Mouse (Mus musculus) kidney, postnatal 14 days (tissue): ENCODE results near the gene Nme7.

Source experiments
- DNase-seq: peaks from one replicate; pipeline ENCODE4 v3.0.0; 2022; ENCODE audit warnings: mixed read lengths

Gene Nme7

DNA sequence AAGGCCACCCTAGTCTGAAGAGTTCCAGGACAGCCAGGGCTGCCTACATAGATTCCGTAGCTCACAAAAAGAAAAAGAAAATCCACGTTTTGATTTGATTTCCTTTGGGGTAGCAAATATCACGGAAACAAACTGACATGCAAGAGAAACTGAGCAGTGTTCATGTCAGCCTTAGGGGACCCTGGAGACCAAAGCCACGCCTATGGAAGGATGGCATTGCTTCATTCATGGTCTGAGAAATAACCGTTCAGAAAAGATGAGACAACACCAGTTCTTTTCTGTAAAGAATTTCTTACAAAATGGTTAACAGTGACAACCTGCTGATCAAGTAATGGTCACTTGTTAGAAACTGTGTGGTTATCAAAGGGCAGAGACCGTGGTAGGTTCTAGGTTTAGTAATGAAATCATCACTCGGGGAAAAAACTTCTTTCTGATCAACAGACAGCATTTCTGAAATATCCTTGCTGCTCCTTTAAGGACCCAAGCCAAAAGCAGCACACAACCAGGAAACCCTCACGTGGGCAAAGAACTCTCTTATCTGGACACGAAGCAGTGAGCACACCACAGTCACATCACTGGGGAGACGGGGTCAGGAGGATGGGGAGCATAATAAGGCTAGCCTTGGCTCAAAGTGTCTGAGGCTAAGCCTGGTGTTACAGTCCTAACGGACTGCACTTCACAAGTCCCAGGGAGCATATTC is 136.9 kb downstream of the Nme7 start:
- DNase-seq = no peak

DNA sequence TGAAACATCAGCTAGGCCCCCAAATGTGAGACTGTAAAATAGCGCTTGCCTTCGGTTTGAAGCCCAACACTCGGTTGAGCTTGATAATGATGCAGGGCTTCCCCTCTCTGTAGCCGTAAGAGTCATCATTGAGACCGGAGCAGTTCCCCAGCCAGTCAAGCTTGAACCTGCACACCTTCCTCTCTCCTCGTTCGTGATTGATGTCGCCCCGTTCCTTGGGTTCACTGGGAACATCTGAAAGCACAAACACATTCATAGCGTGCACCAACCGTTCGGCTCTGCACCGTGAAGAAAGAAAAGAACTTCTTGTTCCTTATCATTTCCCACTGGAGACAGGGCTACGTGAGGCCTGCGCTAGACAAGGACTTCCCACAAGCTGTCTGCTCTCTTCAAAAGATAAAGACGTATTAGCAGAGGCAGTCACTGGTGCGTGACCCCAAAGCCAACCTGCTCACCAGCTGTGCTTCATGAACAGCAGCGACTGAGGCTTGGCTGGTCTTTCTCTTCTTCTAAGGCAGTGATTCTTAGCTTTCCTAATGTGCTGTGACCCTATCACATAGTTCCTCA is 137.6 kb downstream of the Nme7 start:
- DNase-seq = no peak

DNA sequence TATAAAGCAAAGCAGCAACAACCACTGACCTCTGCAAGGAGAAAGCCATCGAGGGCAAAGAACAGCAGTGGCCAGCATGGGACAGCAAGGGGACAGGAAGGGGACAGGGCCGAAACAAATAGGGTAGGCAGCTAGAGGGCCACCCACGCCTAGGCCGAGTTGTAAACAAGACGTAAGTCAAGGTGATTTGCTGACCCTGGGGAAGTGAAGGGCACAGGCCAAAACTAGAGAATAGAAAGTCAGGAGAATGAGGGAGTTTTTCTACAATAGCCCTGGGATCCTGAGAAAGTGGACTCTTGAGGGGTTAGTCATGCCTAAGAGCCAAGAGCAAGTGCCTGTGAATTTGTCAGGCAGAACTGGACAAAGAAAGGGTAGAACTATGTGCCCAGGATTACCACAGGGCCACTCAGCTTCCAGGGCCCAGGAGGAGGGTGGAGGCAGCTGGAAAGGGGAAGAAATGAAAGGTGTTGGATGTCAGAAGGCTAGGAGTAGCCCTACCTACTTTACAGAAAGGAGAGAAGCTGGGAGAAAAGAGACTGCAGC is 141.8 kb downstream of the Nme7 start:
- no peak for DNase-seq

DNA sequence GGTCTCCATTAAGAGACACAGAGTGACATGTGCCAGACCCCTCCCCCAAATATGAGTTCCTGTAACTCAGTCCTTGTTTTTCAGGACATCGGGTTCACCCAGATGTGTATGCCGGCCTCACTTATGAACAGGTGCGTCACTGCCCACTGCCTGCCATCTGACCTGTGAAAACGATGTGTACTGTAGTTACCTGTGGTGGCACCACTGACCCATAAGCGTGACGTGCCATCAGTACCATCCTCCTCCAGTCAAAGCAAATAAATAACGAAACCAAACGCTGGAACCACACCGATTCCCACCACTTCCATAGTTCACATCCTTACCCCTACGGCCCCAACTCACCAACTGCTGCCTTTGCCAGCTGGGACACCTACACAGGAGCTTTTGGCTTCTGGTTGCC is 142.6 kb downstream of the Nme7 start:
- no peak for DNase-seq

DNA sequence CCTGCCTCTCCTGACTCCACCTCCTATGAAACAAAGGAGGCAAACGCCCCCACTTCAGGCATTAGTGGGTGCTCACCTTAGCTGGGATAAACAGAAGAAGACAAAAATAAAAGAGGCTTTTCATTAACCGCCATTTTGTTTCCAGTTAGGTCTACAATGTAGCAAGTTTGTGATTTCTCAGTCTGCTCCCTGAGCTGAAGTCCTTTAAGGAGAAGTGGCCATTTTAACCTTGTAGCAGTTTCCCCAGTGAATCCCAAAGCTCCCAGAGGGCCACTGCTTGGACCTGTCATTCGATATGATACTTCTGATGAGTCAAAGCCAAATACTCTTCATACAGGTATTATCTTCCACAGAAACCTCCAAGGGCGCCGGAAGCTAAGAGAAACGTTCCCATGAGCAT is 143.6 kb downstream of the Nme7 start:
- no peak for DNase-seq

DNA sequence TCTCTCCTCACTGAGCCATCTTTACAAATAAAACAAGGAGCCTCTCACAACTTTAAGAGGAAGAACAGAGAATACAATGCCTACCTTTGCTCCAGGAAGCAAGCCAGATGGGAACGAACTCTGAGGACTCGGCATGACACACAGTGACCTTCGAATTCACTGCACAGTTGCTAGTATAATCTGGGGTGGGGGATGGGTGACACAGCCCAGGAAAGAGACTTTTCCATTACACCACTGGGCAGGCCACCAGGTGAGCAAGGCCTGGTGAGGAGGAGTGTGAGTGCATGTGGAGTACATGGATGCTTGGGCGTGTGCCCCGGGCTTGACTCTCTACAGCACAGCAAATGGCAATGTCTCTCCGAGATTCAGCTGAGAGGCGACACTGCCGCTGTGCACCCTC is 145.7 kb downstream of the Nme7 start:
- DNase-seq = peak; percentile 65

DNA sequence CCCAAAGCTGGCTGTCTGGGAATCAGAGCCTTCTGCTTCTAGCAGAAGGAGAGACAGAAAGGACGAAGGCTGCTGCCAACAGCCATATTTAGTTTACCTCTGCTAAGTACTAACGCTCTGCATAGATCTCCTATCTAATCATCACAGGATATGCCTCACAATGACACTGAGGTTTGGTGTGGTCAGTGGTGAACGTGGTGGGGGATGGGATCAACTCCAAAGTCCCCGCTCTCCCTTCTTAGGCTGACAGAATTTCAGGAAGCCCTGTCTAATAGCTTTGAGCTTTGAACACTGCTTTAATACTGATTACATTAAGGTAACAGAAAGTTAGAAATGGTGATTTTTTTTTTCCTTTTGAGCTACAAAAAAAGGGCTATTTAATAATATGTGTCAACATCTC is 146.3 kb downstream of the Nme7 start:
- DNase-seq = no peak

DNA sequence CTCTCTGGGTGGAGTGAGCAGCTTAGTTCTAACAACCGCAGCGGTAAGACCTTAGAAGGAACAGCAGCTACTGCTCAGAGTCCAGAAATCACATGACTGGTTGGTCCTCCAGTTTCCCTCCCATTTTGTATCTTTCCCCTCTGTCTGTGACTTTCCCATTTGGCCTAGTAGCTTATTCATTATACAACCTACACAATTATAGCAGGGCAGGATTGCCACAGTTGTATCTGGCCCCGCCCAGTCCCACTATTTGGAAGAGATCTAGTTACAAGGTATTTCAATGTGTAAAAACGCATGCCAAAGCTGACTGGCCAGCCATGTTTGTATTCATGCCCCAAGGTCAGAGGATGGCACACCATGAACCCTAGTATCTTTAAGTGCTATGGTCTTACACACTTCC is 146.7 kb downstream of the Nme7 start:
- no peak for DNase-seq

DNA sequence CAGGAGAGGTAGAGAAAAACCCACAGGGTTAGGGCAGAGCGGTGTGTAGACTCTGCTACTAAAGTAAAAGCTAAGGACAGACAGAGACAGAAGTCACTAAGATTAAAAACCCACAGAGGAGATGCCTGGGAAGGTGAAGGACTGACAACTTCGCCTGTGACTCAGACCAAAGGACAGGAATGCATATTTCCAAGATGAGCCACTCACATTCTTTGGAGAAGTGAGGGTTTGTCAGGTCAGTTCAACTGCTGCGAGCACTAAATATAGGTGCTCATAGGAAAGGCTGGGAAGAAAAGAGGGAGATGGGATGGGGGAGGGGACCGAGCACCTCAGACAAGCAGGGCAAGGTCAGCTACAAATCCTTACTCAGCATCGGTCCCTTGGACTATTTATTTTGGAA is 147.4 kb downstream of the Nme7 start:
- DNase-seq = no peak

DNA sequence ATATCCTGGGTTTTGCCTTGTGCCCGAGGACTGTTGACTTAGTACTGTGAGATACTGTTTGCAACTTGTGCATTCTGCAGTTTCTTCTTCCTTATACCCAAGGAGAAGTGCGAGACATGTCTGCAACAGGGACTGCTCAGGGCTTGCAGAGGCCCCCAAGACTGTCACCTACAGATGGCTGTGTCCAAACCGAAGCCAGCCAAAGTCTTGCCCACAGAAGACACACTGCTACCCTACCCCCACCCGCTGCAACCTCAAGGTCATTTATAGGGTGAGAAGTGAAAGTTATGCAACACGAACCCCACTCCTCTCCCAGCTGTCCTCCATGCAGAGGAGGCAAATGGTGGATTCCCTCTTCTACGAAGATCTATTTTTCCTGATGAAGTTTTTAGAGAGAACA is 148.7 kb downstream of the Nme7 start:
- DNase-seq = no peak

DNA sequence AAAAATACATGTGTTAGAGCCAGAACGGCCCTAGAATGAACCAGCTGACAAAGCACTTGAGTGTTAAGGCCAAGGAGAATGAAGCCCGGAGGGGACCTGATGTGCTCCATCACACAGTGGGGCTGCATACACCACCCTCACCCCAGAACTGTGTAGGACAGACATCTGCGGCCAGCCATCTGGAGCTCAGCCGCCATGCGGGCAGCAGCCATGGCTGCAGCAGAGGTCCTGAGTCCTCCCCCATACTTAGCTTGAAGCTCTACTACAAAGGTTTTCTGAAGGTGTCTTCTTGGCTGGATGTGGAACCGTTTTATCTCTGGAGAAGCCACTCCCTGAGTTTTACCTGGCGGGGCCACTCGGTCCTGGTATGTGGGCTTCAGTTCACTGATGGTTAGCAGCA is 149.2 kb downstream of the Nme7 start:
- DNase-seq = no peak

DNA sequence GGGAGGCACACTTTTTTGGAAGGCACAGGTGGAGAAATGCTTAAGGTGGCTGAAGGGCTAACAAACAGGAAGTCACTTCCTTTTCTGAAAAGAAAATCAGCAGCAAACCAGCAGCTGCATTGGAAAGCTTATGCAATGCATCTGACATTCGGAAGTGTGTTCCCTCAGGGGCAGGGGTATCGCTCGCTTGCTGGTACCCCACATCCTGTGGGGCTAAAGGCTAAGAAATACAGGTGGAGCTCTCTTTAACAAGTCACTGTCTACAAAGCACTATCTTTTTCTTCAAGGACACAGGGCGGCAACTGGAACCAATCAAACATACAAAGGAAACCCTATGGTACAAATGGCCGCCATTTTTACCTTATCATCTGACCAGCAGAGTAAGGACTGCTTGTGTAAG is 149.8 kb downstream of the Nme7 start:
- DNase-seq = no peak

DNA sequence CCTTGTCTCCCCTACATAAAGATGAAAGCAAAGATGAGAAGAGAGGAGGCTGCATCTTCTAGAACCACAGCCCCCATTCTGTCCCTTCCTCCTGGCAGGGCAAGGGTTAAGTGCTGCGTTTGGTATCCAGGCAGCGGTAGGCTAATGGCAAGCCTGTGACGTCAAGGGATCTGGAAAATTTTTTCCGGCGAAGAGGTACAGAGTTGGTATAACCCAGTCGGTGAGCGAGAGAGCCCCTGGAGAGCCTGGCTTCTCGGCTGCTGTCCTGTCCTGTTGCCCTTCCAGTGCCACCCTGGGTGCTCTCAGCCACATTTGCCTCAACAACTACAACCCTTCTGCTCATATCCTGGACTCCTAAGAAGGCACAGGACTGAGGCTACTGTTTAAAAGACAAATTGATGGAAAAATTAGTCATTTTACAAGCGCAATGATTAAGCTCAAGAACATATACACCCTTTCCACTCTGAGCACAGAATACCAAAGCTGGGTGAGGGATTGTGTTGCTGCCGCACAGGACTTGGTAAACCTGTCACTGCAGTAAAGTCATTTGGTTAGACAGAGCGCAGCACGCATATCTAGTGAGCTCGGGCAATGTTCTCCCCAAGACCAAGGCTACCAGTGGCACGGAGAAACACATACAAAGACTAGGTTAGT is 151.0 kb downstream of the Nme7 start:
- DNase-seq = peak; percentile 75

DNA sequence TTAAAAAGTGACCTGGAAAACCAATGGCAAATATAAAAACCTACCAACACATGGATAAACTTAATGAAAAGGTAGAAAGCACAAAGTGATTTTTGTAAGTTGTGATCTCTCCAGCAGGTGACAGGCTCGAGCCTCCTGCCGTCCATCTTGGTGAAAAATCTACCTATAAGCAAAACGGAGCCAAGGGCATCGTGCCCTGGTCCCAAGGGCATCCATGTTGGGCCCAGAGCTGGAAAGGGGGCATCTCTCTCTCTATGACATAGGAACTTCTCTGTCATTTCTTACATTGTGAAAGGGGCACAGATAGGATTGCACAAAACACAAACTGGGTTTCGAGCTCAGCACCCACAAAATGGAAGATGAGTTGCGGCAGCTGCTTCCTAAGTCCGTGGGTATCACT is 151.7 kb downstream of the Nme7 start:
- DNase-seq = no peak

DNA sequence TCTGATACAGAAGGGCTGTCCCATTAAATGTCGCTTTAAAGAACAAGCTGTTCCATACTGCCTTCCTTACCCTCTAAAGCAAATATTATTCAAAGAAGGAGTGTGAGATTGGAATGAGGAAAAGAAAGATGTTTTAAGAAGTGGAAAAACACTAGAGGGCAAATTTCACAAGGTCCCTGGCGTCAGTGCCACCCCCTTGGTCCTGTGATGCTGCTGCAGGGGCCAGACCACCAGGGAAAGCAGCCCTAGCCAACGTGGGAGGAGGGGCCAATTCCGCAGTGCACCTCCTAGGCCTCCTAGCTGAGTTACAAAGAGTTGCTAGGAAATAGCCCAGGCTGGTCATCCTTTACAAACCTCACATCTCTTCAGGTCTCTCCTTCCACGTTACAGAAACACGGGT is 152.1 kb downstream of the Nme7 start:
- DNase-seq = peak; percentile 58

DNA sequence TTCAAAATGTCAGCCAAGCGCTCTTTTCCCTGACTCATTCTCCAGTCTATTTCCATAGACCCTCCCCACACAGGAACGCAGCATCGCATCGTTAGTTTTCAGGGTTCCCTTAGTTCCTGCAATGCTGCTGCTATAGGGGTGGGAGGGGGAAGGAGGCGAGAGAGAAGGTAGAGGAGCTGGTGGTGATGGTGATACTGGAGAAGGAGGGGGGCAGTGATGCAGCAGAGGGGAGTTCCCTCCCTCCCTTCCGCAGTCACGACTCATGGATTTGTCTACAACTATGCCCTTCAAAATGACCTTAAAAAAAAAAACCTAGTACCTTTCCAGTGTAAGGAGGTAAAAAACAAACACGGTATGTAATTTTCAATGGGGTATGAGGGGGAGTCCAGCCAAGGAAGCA is 152.8 kb downstream of the Nme7 start:
- DNase-seq = no peak

DNA sequence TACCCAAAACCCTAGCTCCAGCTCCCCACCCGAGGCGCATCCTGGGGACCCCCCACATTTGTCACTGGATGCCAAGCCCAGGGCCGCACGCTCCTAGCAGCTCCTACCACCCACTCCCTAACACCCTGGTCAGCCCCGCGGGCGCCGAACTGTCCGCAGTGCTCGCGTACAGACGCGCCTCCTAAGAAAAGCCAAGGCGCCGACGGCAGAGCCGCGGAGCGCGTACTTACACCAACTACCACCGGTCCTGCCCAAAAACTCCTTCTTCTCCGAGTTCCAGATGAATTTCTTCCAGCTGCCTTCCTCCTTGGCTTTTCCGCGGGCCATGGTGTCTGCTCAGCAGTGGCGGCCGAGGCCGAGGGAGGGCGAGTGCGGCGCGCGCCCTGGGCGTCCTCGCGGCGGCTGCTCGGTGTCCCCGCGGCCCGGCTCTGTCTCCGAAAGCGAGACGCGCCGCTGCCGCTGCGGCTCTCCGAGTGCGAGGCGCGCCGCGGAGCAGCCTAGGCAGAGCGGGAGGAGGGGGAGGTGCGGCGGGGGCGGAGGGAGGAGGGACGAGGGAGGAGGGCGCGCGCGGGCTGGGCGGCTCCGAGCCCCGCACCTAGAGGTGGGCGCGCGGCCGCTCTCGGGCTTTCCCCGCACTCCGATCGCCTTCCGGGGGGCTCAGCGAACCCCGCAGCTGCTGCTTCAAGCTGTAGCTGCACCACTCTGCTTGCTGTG is 153.8 kb downstream of the Nme7 start:
- no peak for DNase-seq

DNA sequence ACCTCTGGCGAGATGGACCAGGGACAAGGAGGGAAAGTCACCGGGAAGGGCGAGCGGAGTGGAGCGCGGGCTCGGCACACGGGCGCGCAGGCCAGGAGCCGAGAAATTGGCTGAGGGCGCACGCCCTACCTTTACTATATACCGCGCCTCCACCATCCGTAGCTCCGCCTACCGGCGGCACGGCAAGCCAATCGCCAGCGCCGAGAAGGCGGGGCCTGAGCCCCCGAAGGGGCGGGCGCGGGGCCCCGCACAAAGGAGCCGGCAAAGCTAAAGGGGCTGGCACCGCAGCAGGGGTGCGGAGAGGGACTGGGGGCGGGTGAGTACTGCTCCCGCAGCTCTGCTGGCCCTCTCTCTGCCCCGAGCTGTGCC is 154.3 kb downstream of the Nme7 start, which contains the start of gene Atp1b1:
TSS of gene Atp1b1 (minus strand) at position 111 of the 369 bp plus-strand sequence.
- peak; percentile 94 for DNase-seq

DNA sequence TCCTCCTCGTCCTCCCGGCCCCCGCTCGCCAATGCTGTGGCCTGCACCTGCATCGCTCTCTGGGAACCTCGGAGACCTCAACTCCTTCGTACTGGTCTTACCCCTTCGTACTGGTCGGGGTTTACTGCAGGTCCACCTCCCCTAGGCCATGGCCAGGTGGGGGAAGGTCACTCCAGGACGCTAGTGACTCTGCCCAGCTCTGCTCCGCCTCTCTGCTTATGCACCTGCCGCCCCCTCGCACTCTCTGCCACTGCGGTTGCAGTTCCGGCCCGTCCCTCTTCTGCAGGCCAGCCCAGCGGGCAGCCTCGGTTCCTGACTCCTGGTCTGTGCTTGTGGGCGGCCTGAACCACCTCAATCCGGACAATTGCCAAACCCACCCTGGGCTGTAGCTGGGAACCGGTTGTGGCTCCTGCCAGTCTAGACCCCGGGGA is 154.7 kb downstream of the Nme7 start:
- DNase-seq = peak; percentile 94

DNA sequence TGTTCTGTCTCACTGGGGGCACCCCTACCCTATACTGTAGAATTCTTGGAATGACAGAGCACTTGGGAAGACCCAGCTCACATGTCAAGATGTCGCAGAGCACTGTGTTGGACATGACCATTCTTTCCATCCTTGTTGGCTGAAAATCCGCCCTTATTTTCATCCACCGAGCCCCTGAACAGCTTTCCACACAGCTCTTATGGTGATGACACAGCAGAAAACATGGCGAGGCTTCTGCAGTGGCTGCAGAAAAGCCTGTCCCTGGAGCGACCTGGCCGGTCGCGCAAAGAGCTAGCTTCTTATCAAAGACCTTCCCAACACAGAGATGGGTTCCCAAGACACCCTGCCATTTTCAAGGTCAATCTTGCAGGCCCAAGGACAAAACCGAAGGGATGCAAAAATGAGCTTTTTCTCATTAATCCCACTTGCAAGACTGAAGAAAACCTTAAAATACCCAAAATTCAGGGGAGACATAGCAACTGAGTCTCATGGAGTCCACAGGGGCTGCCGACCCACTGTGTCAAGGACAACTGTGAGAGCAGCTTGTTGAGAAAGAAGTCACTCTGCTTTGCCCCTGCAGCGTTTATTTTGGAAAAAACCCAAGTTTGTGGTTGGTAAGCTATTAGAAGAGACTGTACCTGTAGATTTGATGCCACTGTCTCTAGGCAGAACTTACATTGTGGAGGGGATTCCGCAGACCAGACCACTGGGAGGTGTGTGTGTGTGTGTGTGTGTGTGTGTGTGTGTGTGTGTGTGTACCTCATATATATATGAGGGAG is 155.4 kb downstream of the Nme7 start:
- peak; percentile 68 for DNase-seq

DNA sequence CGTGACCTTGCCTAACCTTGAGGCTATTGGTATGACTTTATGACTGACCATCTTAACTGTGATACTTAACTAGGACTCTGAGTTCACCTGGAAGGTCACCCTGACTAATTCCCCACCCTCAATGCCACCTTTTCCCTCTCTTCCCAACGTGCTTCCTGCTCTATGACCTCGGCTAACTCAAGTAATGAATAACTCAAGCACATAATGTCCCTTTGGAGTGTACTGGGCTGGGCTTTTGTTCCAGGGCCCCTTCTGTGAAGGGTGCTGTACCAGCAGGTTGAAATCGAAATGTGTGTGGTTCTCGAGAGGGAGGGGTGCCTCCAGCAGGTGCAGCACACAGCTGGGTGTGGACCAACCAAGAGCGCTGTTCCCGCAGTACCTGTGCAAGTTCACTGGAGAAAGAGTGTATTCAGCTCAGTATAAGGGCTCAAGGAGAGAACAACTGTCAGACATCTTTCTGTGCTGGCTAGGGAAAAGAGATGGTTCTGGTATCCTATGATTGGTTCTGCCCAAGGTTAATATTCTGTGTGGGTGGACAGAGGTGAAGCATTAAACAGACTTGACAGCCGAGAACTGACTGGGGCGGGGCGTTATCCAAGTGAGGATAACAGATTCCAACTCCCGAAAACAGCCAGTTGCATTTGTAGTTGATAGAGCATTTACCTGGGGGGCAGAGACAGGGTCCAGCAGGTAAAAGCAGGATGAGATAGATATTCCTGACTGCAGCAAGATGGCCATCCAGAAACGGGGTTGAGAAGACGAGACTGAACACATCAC is 157.2 kb downstream of the Nme7 start:
- peak; percentile 87 for DNase-seq

DNA sequence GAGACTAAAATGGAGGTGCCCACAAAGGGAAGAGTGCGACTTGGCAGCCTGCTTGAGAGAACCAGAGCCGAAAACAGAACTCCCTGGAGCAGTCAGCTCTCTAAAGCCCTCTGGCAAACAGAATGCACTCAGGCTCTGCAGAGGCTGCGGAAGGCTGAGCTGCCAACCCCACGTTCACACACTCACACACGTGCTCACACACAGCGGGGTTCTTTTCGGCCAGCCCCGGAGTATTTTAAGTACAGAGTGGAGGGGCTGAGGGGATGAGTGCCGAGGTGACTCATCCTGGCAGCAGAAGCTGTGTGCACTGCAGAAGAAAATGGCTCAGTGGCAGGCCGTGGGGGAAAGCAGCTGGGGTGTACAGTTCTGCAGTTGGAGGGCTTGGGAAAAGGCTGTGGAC is 157.8 kb downstream of the Nme7 start:
- peak; percentile 57 for DNase-seq
